Mouse (Mus musculus): Measurements from ENCODE around the gene Dixdc1. TPM values are rescaled to one million over a fixed set of nuclear protein-coding genes. Genes with fewer than 3 reads are reported as not detected.

Dixdc1 gene
- polyA plus RNA-seq, 1 experiment from 2014 or later = 3.7 TPM

- DNase-seq = no peak
- no peaks in the 10 kb centered on the region for H3K4me1 ChIP-seq (ENCODE audit: insufficient read depth)
- no peak overlapping the region for H3K9ac ChIP-seq (replicated peaks)
- H3K4me3 ChIP-seq (ENCODE audit: low read depth, low read length) = no peak overlapping the region
- no peaks in the 10 kb centered on the region; the same call in 1 of the 2 replicates for H3K36me3 ChIP-seq (replicated peaks; ENCODE audit: insufficient read depth, low read length)
- 56% methylated on average over 6 of the region's 6 CpGs for WGBS (ENCODE audit: insufficient replicate concordance)
- no peak overlapping the region for H3K4me2 ChIP-seq (ENCODE audit: low read depth, low read length)
- H3K27ac ChIP-seq (ENCODE audit: low read depth) = no peak overlapping the region
- no peak for TF ChIP-seq EP300 (IDR thresholded peaks at IDR 0.05; ENCODE audit: low read depth)
- no peak for TF ChIP-seq CTCF (IDR thresholded peaks at IDR 0.05; ENCODE audit: low read depth)
- no peaks in the 10 kb centered on the region for H3K27me3 ChIP-seq (ENCODE audit: insufficient read depth, low read length)
- H3K9me3 ChIP-seq (ENCODE audit: low read length) = no peaks in the 10 kb centered on the region
- ATAC-seq = no peak
These were observed 22.4 kb upstream of the Dixdc1 start for GRCm38 (mm10) chr9:50761520-50762243.

GRCm38 (mm10) chr9:50756711-50757110, 17.4 kb upstream of the Dixdc1 start:
- Histone ChIP-seq H3K4me2 (ENCODE audit: low read depth, low read length) (no peak overlapping the region), H3K27me3 (ENCODE audit: insufficient read depth, low read length) (no peaks in the 10 kb centered on the region), H3K4me3 (ENCODE audit: low read depth, low read length) (no peak overlapping the region), H3K9me3 (ENCODE audit: low read length) (no peaks in the 10 kb centered on the region), H3K4me1 (ENCODE audit: insufficient read depth) (no peaks in the 10 kb centered on the region), H3K36me3 (replicated peaks; ENCODE audit: insufficient read depth, low read length) (no peaks in the 10 kb centered on the region), H3K27ac (ENCODE audit: low read depth) (no peak overlapping the region), H3K9ac (replicated peaks) (no peak overlapping the region)
- DNase-seq (no peak), ATAC-seq (no peak)
- WGBS (ENCODE audit: insufficient replicate concordance) = 65% methylated on average over 5 of the region's 5 CpGs
- TF ChIP-seq CTCF (IDR thresholded peaks at IDR 0.05; ENCODE audit: low read depth) = no peak
- TF ChIP-seq EP300 (IDR thresholded peaks at IDR 0.05; ENCODE audit: low read depth) = no peak

GRCm38 (mm10) chr9:50753947-50754346, 14.6 kb upstream of the Dixdc1 start:
- H3K36me3 ChIP-seq (replicated peaks; ENCODE audit: insufficient read depth, low read length) = no peaks in the 10 kb centered on the region
- H3K27ac ChIP-seq (ENCODE audit: low read depth) = no peak overlapping the region
- H3K4me1 ChIP-seq (ENCODE audit: insufficient read depth) = no peaks in the 10 kb centered on the region
- no peak for ATAC-seq
- H3K4me3 ChIP-seq (ENCODE audit: low read depth, low read length) = no peak overlapping the region
- no peaks in the 10 kb centered on the region for H3K9me3 ChIP-seq (ENCODE audit: low read length)
- DNase-seq = no peak
- 43% methylated on average over 7 of the region's 7 CpGs for WGBS (ENCODE audit: insufficient replicate concordance)
- H3K4me2 ChIP-seq (ENCODE audit: low read depth, low read length) = no peak overlapping the region
- no peak overlapping the region for H3K9ac ChIP-seq (replicated peaks)
- TF ChIP-seq CTCF (IDR thresholded peaks at IDR 0.05; ENCODE audit: low read depth) (no peak), EP300 (IDR thresholded peaks at IDR 0.05; ENCODE audit: low read depth) (no peak)
- no peaks in the 10 kb centered on the region for H3K27me3 ChIP-seq (ENCODE audit: insufficient read depth, low read length)

GRCm38 (mm10) chr9:50752784-50753615, 13.7 kb upstream of the Dixdc1 start:
- no peaks in the 10 kb centered on the region for H3K4me1 ChIP-seq (ENCODE audit: insufficient read depth)
- no peaks in the 10 kb centered on the region for H3K9me3 ChIP-seq (ENCODE audit: low read length)
- 0 out of 2 replicates have a peak overlapping the region, but pooled peaks have one; percentile 35 for H3K27ac ChIP-seq (ENCODE audit: low read depth)
- no peak overlapping the region for H3K9ac ChIP-seq (replicated peaks)
- ATAC-seq (no peak), DNase-seq (no peak)
- H3K36me3 ChIP-seq (replicated peaks; ENCODE audit: insufficient read depth, low read length) = no peaks in the 10 kb centered on the region
- no peak overlapping the region for H3K4me3 ChIP-seq (ENCODE audit: low read depth, low read length)
- TF ChIP-seq CTCF (IDR thresholded peaks at IDR 0.05; ENCODE audit: low read depth) (no peak), EP300 (IDR thresholded peaks at IDR 0.05; ENCODE audit: low read depth) (no peak)
- WGBS (ENCODE audit: insufficient replicate concordance) = 78% methylated on average over 17 of the region's 17 CpGs
- 0 out of 2 replicates have a peak overlapping the region, but pooled peaks have one; percentile 0 for H3K4me2 ChIP-seq (ENCODE audit: low read depth, low read length)
- no peaks in the 10 kb centered on the region for H3K27me3 ChIP-seq (ENCODE audit: insufficient read depth, low read length)

- no peak within 1 kb of the TSS for H3K4me3 ChIP-seq (ENCODE audit: low read depth, low read length)
- H3K9ac ChIP-seq (replicated peaks) = no peak within 1 kb of the TSS
These were observed 12.8 kb upstream of the Dixdc1 start, which contains the start of gene Hspb2 for GRCm38 (mm10) chr9:50752054-50752602. Gene Hspb2, minus strand, starts transcription at chr9:50752354.

GRCm38 (mm10) chr9:50751323-50751722, 12.0 kb upstream of the Dixdc1 start, which contains the start of gene Cryab:
Gene Cryab, plus strand, starts transcription at chr9:50751325.
- H3K27ac ChIP-seq (ENCODE audit: low read depth) = peak within 1 kb of the TSS; percentile 35; the same call in 1 of the 2 replicates
- 71% methylated on average over 22 of the region's 22 CpGs for WGBS (ENCODE audit: insufficient replicate concordance)
- H3K9me3 ChIP-seq (ENCODE audit: low read length) = no peaks in the 10 kb centered on the region
- TF ChIP-seq EP300 (IDR thresholded peaks at IDR 0.05; ENCODE audit: low read depth) (no peak), CTCF (IDR thresholded peaks at IDR 0.05; ENCODE audit: low read depth) (no peak)
- ATAC-seq = no peak
- no peak within 1 kb of the TSS for H3K9ac ChIP-seq (replicated peaks)
- no peak for DNase-seq
- H3K4me1 ChIP-seq (ENCODE audit: insufficient read depth) = no peaks in the 10 kb centered on the region
- H3K4me3 ChIP-seq (ENCODE audit: low read depth, low read length) = no peak within 1 kb of the TSS
- 0 out of 2 replicates have a peak within 1 kb of the TSS, but pooled peaks have one; percentile 13 for H3K4me2 ChIP-seq (ENCODE audit: low read depth, low read length)
- H3K27me3 ChIP-seq (ENCODE audit: insufficient read depth, low read length) = no peaks in the 10 kb centered on the region
- no peaks in the 10 kb centered on the region for H3K36me3 ChIP-seq (replicated peaks; ENCODE audit: insufficient read depth, low read length)

More at GRCm38 (mm10) chr9:50752054-50752602, 12.8 kb upstream of the Dixdc1 start, which contains the start of gene Hspb2:
- TF ChIP-seq EP300 (IDR thresholded peaks at IDR 0.05; ENCODE audit: low read depth) = no peak
- TF ChIP-seq CTCF (IDR thresholded peaks at IDR 0.05; ENCODE audit: low read depth) = no peak
- 76% methylated on average over 14 of the region's 14 CpGs for WGBS (ENCODE audit: insufficient replicate concordance)
- Histone ChIP-seq H3K4me1 (ENCODE audit: insufficient read depth) (no peaks in the 10 kb centered on the region), H3K4me2 (ENCODE audit: low read depth, low read length) (0 out of 2 replicates have a peak within 1 kb of the TSS, but pooled peaks have one; percentile 13), H3K36me3 (replicated peaks; ENCODE audit: insufficient read depth, low read length) (no peaks in the 10 kb centered on the region), H3K9me3 (ENCODE audit: low read length) (no peaks in the 10 kb centered on the region), H3K27ac (ENCODE audit: low read depth) (peak within 1 kb of the TSS; percentile 35; the same call in 1 of the 2 replicates), H3K27me3 (ENCODE audit: insufficient read depth, low read length) (no peaks in the 10 kb centered on the region)
- no peak for ATAC-seq
- no peak for DNase-seq

Data from liver, postnatal 0 days (tissue).